Mouse (Mus musculus) lung, postnatal 36 days (tissue): ENCODE data around the gene Mapt.

ENCODE experiments used
- DNase-seq: peaks from one replicate; pipeline ENCODE4 v3.0.0; 2022; ENCODE audit warnings: mixed read lengths

Gene Mapt

GRCm38 (mm10) chr11:104316685-104317400 is 85.7 kb downstream of the Mapt start:
- DNase-seq = peak; percentile 75

DNA sequence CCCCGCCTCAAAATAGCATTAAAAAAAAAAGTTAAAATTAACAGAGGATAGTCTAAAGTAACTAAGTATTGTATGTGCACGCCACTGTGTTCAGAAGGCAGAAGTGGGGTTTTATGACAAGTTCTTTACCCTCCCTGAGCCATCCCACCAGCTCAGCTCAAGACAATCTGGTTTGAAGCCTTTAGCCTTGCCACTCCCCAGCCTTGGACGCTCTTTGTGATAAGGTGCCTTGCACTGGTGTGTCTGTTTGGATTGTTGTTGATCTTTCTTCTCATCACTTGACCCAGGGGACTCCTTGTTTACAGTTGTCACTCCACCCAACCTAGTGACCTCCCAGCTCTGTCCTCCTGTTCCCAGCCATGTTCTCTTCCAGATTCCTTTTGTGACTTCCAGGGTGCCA is 86.4 kb downstream of the Mapt start:
- DNase-seq = no peak

- peak; percentile 55 for DNase-seq
Measured at GRCm38 (mm10) chr11:104318940-104319781, 88.0 kb downstream of the Mapt start.

- DNase-seq = no peak
Measured at GRCm38 (mm10) chr11:104320511-104320910, 89.3 kb downstream of the Mapt start.

DNA sequence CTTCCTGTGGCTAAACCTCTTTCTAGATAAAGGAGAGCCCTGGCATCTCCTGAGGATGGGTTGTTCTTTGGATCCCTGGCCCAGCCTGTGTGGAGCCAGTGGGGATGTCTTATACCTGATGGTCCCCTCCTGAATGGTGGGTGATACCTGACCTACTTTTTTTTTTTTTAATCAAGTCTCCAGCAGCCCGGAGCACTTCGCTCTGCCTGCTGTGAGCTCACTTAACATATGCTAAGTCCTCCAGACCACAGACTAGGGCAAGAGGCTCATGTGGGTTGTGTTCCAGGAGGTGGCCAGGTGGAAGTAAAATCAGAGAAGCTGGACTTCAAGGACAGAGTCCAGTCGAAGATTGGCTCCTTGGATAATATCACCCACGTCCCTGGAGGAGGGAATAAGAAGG is 91.0 kb downstream of the Mapt start:
- no peak for DNase-seq

GRCm38 (mm10) chr11:104327462-104327861 is 96.3 kb downstream of the Mapt start:
- DNase-seq = no peak

DNA sequence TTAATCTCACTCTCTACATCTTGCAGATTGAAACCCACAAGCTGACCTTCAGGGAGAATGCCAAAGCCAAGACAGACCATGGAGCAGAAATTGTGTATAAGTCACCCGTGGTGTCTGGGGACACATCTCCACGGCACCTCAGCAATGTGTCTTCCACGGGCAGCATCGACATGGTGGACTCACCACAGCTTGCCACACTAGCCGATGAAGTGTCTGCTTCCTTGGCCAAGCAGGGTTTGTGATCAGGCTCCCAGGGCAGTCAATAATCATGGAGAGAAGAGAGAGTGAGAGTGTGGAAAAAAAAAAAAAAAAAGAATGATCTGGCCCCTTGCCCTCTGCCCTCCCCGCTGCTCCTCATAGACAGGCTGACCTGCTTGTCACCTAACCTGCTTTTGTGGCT is 96.8 kb downstream of the Mapt start:
- DNase-seq = no peak

GRCm38 (mm10) chr11:104329185-104329926 is 98.2 kb downstream of the Mapt start:
- no peak for DNase-seq

DNA sequence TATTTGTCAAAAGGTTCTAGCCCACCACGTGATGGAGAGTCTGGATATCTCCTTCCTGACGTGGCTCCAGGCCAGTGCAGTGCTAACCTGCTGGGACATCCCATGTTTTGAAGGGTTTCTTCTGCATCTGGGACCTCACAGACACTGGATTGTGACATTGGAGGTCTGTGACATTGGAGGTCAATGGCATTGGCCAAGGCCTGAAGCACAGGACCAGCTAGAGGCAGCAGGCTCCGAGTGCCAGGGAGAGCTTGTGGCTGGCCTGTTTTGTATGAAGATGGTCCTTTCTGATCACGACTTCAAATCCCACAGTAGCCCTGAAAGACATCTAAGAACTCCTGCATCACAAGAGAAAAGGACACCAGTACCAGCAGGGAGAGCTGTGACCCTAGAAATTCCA is 99.0 kb downstream of the Mapt start:
- no peak for DNase-seq

- no peak for DNase-seq
Measured at GRCm38 (mm10) chr11:104331208-104331607, 100.0 kb downstream of the Mapt start.

DNA sequence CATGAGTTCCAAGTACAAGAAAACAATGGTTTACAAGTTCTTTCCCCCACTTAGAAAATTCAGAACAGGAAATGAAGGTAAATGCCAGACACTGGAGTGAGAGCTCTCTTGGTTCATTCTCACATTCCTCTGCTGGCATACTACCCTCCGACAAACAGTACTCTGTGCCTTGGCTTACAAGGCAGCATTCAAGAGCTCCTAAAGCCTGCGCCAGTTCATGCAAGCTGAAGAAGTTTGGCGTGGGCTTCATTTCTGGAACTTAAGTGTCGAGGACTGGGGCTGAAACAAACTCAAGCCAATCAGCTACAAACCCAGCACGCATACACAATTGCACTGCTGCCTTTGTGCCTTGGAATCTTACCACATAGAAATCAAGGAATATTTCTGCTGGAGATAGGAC is 100.9 kb downstream of the Mapt start:
- DNase-seq = peak; percentile 26

GRCm38 (mm10) chr11:104334115-104334514 is 102.9 kb downstream of the Mapt start:
- no peak for DNase-seq

DNA sequence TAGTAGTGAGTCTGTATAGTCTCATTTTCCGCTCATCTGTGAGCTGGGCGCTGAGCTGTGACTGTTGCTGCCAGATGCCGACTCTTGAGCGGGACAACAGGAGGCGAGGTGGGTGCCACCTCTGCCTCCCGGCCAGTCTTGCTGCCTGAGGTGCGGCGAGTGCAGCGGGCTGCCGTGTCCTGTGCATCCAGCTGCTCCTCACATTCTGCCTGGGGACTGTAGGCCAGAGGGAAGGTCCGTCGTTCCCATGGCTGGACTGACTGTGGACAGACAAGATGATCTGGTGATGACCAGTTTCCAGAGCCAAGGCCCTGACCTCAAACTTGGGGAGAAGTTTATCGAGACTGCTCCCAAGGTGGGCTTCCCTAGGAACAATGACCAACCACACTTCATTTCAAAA is 103.8 kb downstream of the Mapt start:
- DNase-seq = no peak

DNA sequence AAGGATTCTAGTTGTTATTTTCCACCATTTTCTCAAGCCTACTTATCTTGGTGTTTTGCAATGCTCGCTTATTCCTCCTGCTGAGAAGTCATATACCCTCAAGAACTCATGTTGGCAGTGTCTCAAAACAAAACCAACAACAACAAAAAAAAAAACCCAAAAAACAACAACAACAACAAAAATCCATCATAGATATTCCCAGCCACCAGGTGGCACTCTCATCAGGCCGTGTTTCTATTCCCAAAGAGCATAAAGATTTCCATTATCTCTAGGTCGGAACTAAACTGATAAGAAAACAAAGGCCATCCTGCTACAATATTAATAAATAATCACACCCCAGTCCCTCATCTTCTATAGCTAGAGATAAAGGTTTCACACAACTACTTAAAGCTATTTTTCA is 115.7 kb downstream of the Mapt start:
- peak; percentile 64 for DNase-seq

GRCm38 (mm10) chr11:104361790-104362189 is 130.6 kb downstream of the Mapt start:
- peak; percentile 43 for DNase-seq

GRCm38 (mm10) chr11:104362704-104363103 is 131.5 kb downstream of the Mapt start:
- DNase-seq = no peak

GRCm38 (mm10) chr11:104363823-104364600 is 132.8 kb downstream of the Mapt start:
- DNase-seq = no peak

GRCm38 (mm10) chr11:104367486-104368190 is 136.4 kb downstream of the Mapt start:
- DNase-seq = no peak

GRCm38 (mm10) chr11:104376291-104376690 is 145.1 kb downstream of the Mapt start:
- DNase-seq = no peak

GRCm38 (mm10) chr11:104379635-104380034 is 148.4 kb downstream of the Mapt start:
- peak; percentile 50 for DNase-seq
